Mouse (Mus musculus): ENCODE measurements around the gene Slc9a5. TPM values are rescaled to one million over a fixed set of nuclear protein-coding genes. Genes with fewer than 3 reads are reported as not detected.

Gene Slc9a5
- polyA plus RNA-seq, 1 experiment: 8.9 TPM

- Histone ChIP-seq H3K27ac (ENCODE audit: insufficient read depth, low read length) (peak overlapping the region; percentile 80), H3K4me1 (ENCODE audit: control insufficient read depth, insufficient read depth, low read length) (peaks cover 10% of the 10 kb centered on the region), H3K4me3 (ENCODE audit: insufficient read depth, low read length) (no peak overlapping the region)
- TF ChIP-seq CTCF (IDR thresholded peaks at IDR 0.05; ENCODE audit: borderline replicate concordance, insufficient read depth, low read length): no peak
- no peak for TF ChIP-seq POLR2A (IDR thresholded peaks at IDR 0.05; ENCODE audit: low read depth, low read length)
These were observed 23.8 kb downstream of the Slc9a5 start for GRCm38 (mm10) chr8:105372473-105372872.

GRCm38 (mm10) chr8:105373032-105373431, 24.4 kb downstream of the Slc9a5 start, which contains the start of gene Plekhg4:
TSS of gene Plekhg4 (plus strand) at chr8:105373274.
- no peak within 1 kb of the TSS for H3K4me3 ChIP-seq (ENCODE audit: insufficient read depth, low read length)

GRCm38 (mm10) chr8:105374513-105374966, 25.9 kb downstream of the Slc9a5 start:
- peaks cover 10% of the 10 kb centered on the region for H3K4me1 ChIP-seq (ENCODE audit: control insufficient read depth, insufficient read depth, low read length)
- H3K27ac ChIP-seq (ENCODE audit: insufficient read depth, low read length): no peak overlapping the region
- TF ChIP-seq CTCF (IDR thresholded peaks at IDR 0.05; ENCODE audit: borderline replicate concordance, insufficient read depth, low read length): 0 out of 2 replicates have a peak, but pooled peaks have one; percentile 11
- no peak for TF ChIP-seq POLR2A (IDR thresholded peaks at IDR 0.05; ENCODE audit: low read depth, low read length)
- H3K4me3 ChIP-seq (ENCODE audit: insufficient read depth, low read length): no peak overlapping the region

More at GRCm38 (mm10) chr8:105373032-105373431, 24.4 kb downstream of the Slc9a5 start, which contains the start of gene Plekhg4:
- TF ChIP-seq POLR2A (IDR thresholded peaks at IDR 0.05; ENCODE audit: low read depth, low read length): no peak; the same call in 1 of the 2 replicates
- TF ChIP-seq CTCF (IDR thresholded peaks at IDR 0.05; ENCODE audit: borderline replicate concordance, insufficient read depth, low read length): no peak
- Histone ChIP-seq H3K27ac (ENCODE audit: insufficient read depth, low read length) (peak within 1 kb of the TSS; percentile 80), H3K4me1 (ENCODE audit: control insufficient read depth, insufficient read depth, low read length) (peaks cover 10% of the 10 kb centered on the region)

- Histone ChIP-seq H3K27ac (ENCODE audit: insufficient read depth, low read length) (no peak overlapping the region), H3K4me1 (ENCODE audit: control insufficient read depth, insufficient read depth, low read length) (no peaks in the 10 kb centered on the region), H3K4me3 (ENCODE audit: insufficient read depth, low read length) (no peak overlapping the region)
- TF ChIP-seq POLR2A (IDR thresholded peaks at IDR 0.05; ENCODE audit: low read depth, low read length) (no peak), CTCF (IDR thresholded peaks at IDR 0.05; ENCODE audit: borderline replicate concordance, insufficient read depth, low read length) (no peak)
These were observed 30.0 kb downstream of the Slc9a5 start for GRCm38 (mm10) chr8:105378673-105379072.

- Histone ChIP-seq H3K4me1 (ENCODE audit: control insufficient read depth, insufficient read depth, low read length) (no peaks in the 10 kb centered on the region), H3K27ac (ENCODE audit: insufficient read depth, low read length) (no peak overlapping the region), H3K4me3 (ENCODE audit: insufficient read depth, low read length) (no peak overlapping the region)
- no peak for TF ChIP-seq POLR2A (IDR thresholded peaks at IDR 0.05; ENCODE audit: low read depth, low read length)
- no peak for TF ChIP-seq CTCF (IDR thresholded peaks at IDR 0.05; ENCODE audit: borderline replicate concordance, insufficient read depth, low read length)
These were observed 31.7 kb downstream of the Slc9a5 start for GRCm38 (mm10) chr8:105380308-105380707.

GRCm38 (mm10) chr8:105384070-105384469, 35.4 kb downstream of the Slc9a5 start:
- Histone ChIP-seq H3K27ac (ENCODE audit: insufficient read depth, low read length) (no peak overlapping the region), H3K4me1 (ENCODE audit: control insufficient read depth, insufficient read depth, low read length) (peaks cover 9% of the 10 kb centered on the region), H3K4me3 (ENCODE audit: insufficient read depth, low read length) (no peak overlapping the region)
- no peak for TF ChIP-seq POLR2A (IDR thresholded peaks at IDR 0.05; ENCODE audit: low read depth, low read length)
- no peak for TF ChIP-seq CTCF (IDR thresholded peaks at IDR 0.05; ENCODE audit: borderline replicate concordance, insufficient read depth, low read length)

- H3K27ac ChIP-seq (ENCODE audit: insufficient read depth, low read length): no peak overlapping the region
- no peak overlapping the region for H3K4me3 ChIP-seq (ENCODE audit: insufficient read depth, low read length)
- H3K4me1 ChIP-seq (ENCODE audit: control insufficient read depth, insufficient read depth, low read length): peaks cover 9% of the 10 kb centered on the region
- TF ChIP-seq CTCF (IDR thresholded peaks at IDR 0.05; ENCODE audit: borderline replicate concordance, insufficient read depth, low read length) (no peak), POLR2A (IDR thresholded peaks at IDR 0.05; ENCODE audit: low read depth, low read length) (no peak)
These were observed 38.5 kb downstream of the Slc9a5 start for GRCm38 (mm10) chr8:105387151-105387550.

- no peak overlapping the region for H3K4me3 ChIP-seq (ENCODE audit: insufficient read depth, low read length)
- H3K4me1 ChIP-seq (ENCODE audit: control insufficient read depth, insufficient read depth, low read length): peaks cover 9% of the 10 kb centered on the region
- TF ChIP-seq CTCF (IDR thresholded peaks at IDR 0.05; ENCODE audit: borderline replicate concordance, insufficient read depth, low read length) (no peak), POLR2A (IDR thresholded peaks at IDR 0.05; ENCODE audit: low read depth, low read length) (no peak)
- H3K27ac ChIP-seq (ENCODE audit: insufficient read depth, low read length): no peak overlapping the region
These were observed 40.5 kb downstream of the Slc9a5 start for GRCm38 (mm10) chr8:105389096-105389495.

- TF ChIP-seq CTCF (IDR thresholded peaks at IDR 0.05; ENCODE audit: borderline replicate concordance, insufficient read depth, low read length) (no peak), POLR2A (IDR thresholded peaks at IDR 0.05; ENCODE audit: low read depth, low read length) (no peak)
- H3K4me1 ChIP-seq (ENCODE audit: control insufficient read depth, insufficient read depth, low read length): 0 out of 2 replicates have a peak, but pooled peaks cover 2% of the 10 kb centered on the region
- H3K4me3 ChIP-seq (ENCODE audit: insufficient read depth, low read length): no peak overlapping the region
- no peak overlapping the region for H3K27ac ChIP-seq (ENCODE audit: insufficient read depth, low read length)
These were observed 44.6 kb downstream of the Slc9a5 start for GRCm38 (mm10) chr8:105393089-105393787.

GRCm38 (mm10) chr8:105393915-105394314, 45.3 kb downstream of the Slc9a5 start:
- H3K27ac ChIP-seq (ENCODE audit: insufficient read depth, low read length): no peak overlapping the region
- TF ChIP-seq POLR2A (IDR thresholded peaks at IDR 0.05; ENCODE audit: low read depth, low read length): no peak
- TF ChIP-seq CTCF (IDR thresholded peaks at IDR 0.05; ENCODE audit: borderline replicate concordance, insufficient read depth, low read length): no peak
- no peak overlapping the region for H3K4me3 ChIP-seq (ENCODE audit: insufficient read depth, low read length)
- no peaks in the 10 kb centered on the region for H3K4me1 ChIP-seq (ENCODE audit: control insufficient read depth, insufficient read depth, low read length)

Measured in embryonic fibroblast, embryonic 13.5 days (primary cell).